ENCODE assay signal across 1 mouse cellular context in the genomic region with DNA sequence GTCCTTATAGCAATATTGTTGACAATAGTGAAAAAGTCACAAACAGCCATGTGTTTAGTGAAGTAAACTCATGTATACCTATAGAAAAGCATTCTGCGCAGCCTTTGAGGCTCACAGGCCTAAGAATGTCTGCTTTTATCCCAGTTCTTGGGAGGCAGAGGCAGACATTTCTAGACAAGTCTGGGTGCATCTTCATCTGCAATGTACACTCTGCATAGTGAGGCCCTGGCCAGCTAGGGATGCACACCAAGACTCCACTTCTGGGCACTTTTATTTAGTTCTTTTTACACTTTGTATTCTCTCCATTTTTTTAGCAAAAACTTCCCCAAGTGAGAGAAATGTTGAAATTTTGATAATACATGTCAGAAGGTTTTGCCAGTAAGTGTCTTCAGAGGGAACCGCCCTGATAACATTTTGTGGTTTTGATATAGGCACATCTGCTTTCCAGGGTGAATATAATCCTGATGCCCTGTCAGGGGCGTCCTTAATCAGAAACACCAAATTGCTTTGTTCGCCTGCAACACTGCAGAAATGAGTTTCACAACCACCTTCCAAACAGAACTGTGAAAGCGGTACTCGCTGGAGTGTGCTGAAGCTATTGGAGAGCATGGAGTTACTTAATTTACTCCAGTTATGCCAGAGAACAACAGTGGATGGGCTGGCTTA.
TF ChIP-seq lines count a peak whose summit lies in the region.

No protein-coding gene starts in this region.

TF ChIP-seq in MEL, 35 proteins besides CTCF, POLR2A, EP300 and RAD21 (continued from another document):
- TF ChIP-seq ZNF384 (IDR thresholded peaks at IDR 0.05; ENCODE audit: low read depth, low read length) (peak; percentile 90), GABPA (IDR thresholded peaks at IDR 0.05; ENCODE audit: low read depth, low read length) (no peak), CHD1 (IDR thresholded peaks at IDR 0.05; ENCODE audit: low read depth, low read length) (peak; percentile 81; the same call in 1 of the 2 replicates), MAZ (IDR thresholded peaks at IDR 0.05; ENCODE audit: low read depth, low read length) (peak; percentile 51; the same call in 1 of the 2 replicates), TCF12 (IDR thresholded peaks at IDR 0.05; ENCODE audit: low read depth, low read length) (peak; percentile 99), E2F4 (IDR thresholded peaks at IDR 0.05; ENCODE audit: borderline replicate concordance, low read depth, low read length) (no peak), POLR2AphosphoS5 (IDR thresholded peaks at IDR 0.05; ENCODE audit: borderline replicate concordance, low read depth, low read length) (no peak), MEF2A (IDR thresholded peaks at IDR 0.05; ENCODE audit: extremely low read depth, insufficient replicate concordance, low read depth, low read length, poor library complexity, severe bottlenecking) (0 out of 2 replicates have a peak, but pooled peaks have one; percentile 67), ZC3H11A (IDR thresholded peaks at IDR 0.05; ENCODE audit: low read depth, low read length) (no peak)
